Mouse (Mus musculus) forebrain, embryonic 13.5 days (tissue): ENCODE results near the gene Cldn3. TPM values are rescaled to one million over a fixed set of nuclear protein-coding genes. Genes with fewer than 3 reads are reported as not detected.
"Not testable (repeated sequence)": the region's sequence is repeated elsewhere in the genome, so short reads cannot be mapped to it uniquely, and the experiment has no call there.

Experiments
- ATAC-seq: fragments of 200-750 bp; cut with Nextera tagmentation; 2 replicates; pipeline ENCODE4 v1.8.0; 2017
- H3K27ac ChIP-seq: fragments of 300-500 bp; sonication (generic); 2 replicates; pipeline ENCODE4 v1.5.1; 2015; ENCODE audit warnings: inconsistent platforms, mild to moderate bottlenecking, moderate library complexity
- H3K27me3 ChIP-seq: fragments of 300-500 bp; sonication (generic); 2 replicates; pipeline ENCODE4 v1.6.1; 2015; ENCODE audit warnings: mild to moderate bottlenecking, inconsistent platforms
- H3K36me3 ChIP-seq: fragments of 300-500 bp; sonication (generic); 2 replicates; pipeline ENCODE4 v1.6.1; 2015; ENCODE audit warnings: mild to moderate bottlenecking, inconsistent platforms; ENCODE audit not compliant: poor library complexity, severe bottlenecking
- H3K4me1 ChIP-seq: fragments of 300-500 bp; sonication (generic); 2 replicates; pipeline ENCODE4 v1.6.1; 2015; ENCODE audit warnings: inconsistent platforms
- H3K4me2 ChIP-seq: fragments of 300-500 bp; sonication (generic); 2 replicates; pipeline ENCODE4 v1.6.1; 2015; ENCODE audit warnings: inconsistent platforms, mild to moderate bottlenecking, moderate library complexity
- H3K4me3 ChIP-seq: fragments of 300-500 bp; sonication (generic); 2 replicates; pipeline ENCODE4 v1.5.1; 2015; ENCODE audit warnings: mild to moderate bottlenecking, inconsistent platforms
- H3K9ac ChIP-seq: fragments of 300-500 bp; sonication (generic); 2 replicates; pipeline ENCODE4 v1.6.1; 2015; ENCODE audit warnings: mild to moderate bottlenecking, inconsistent platforms
- H3K9me3 ChIP-seq: fragments of 300-500 bp; sonication (generic); replicated peaks from 2 replicates; pipeline ENCODE4 v1.6.1; 2016; ENCODE audit warnings: inconsistent platforms
- WGBS: fragments of 180-500 bp; shearing (Covaris S2); methylation state at CpG from one replicate; pipeline ENCODE4 v1.1.7; 2015; 5-methylcytosine and 5-hydroxymethylcytosine counted together
- polyA plus RNA-seq: library from polyadenylated mRNA; unstranded; fragments of >200 nt; fragmentation: Nextera tagmentation; extraction: Ambion mirVana; gene quantifications from 2 replicates; pipeline ENCODE4 v1.2.1, GENCODE M21; 2015

The Cldn3 gene
- 2.9 and 3.1 TPM in 2 replicates for polyA plus RNA-seq

DNA sequence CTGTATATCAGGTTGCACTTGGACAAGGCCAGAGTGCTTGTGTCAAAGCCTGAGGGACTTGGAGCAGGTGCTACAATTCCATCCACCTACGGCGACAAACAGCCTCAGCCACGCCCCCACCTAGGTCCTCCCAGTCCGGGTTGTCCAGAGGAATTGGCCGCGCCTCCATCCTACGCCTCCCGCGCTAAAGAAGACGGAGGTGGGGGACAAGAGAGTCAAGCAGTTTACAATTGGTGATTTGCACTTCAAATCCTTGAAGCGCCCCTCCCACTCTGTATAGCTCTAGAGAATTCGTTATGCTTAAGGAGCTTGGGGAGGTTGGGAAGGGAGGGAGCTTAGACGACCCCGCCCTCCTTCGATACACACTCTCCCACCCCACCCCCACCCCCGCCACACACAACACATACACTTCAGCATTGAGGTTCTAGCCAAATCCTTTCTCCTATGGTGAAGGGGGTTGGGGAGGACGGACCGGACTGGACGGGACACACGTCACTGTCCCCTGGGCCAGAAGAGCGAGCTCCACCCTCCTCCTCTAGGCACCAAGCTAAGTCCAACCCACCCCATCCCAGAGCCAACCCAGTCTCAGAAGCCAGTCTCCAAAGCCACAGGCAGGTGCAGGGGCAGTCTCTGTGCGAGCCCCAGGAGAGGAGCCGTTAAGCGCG lies at the start of gene Cldn3:
Cldn3 (plus strand) TSS at position 582 of the 665 bp plus-strand sequence.
- no peak within 1 kb of the TSS for H3K27ac ChIP-seq
- WGBS, result under 1% methylated on average over 25 of the region's 25 CpGs
- no peaks in the 10 kb centered on the region for H3K36me3 ChIP-seq
- peak; percentile 30; the same call in 1 of the 2 replicates for ATAC-seq
- H3K9ac ChIP-seq, result peak within 1 kb of the TSS; percentile 48
- no peaks in the 10 kb centered on the region for H3K9me3 ChIP-seq
- peaks cover 59% of the 10 kb centered on the region for H3K27me3 ChIP-seq
- peaks cover 18% of the 10 kb centered on the region for H3K4me1 ChIP-seq
- peak within 1 kb of the TSS; percentile 32 for H3K4me3 ChIP-seq
- peak within 1 kb of the TSS; percentile 51 for H3K4me2 ChIP-seq

DNA sequence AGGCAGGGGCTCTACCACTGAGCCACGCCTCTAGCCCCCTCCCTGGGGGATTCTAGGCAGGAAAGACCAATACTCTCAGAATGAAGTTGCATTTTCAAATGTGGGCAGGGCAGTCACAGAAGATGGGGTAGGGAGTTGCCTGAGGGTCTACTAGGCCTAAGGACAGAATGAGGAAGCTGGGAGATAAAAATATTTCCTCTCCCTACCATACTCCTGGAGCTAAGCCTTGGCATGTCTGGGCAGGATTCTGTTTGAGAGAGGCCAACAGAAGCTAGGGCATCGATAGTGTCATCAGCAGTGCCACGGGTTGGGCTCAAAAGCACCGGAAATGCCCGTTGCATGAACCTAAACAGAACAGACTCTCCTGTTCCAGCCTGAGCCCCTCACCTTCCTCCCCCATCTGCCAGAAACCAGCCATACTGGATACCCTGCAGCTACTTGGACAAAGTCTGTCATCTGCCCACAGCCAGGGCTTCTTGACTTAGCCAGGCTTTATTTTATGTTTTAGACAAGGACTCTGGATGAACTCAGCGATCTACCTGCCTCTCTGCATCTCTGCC lies 49.3 kb upstream of the Cldn3 start:
- Histone ChIP-seq H3K4me2 (no peak overlapping the region), H3K9ac (no peak overlapping the region), H3K27me3 (no peaks in the 10 kb centered on the region), H3K36me3 (no peaks in the 10 kb centered on the region), H3K4me1 (peaks cover 7% of the 10 kb centered on the region), H3K4me3 (no peak overlapping the region), H3K9me3 (no peaks in the 10 kb centered on the region), H3K27ac (no peak overlapping the region)
- 91% methylated on average over 6 of the region's 6 CpGs for WGBS
- ATAC-seq, result no peak

DNA sequence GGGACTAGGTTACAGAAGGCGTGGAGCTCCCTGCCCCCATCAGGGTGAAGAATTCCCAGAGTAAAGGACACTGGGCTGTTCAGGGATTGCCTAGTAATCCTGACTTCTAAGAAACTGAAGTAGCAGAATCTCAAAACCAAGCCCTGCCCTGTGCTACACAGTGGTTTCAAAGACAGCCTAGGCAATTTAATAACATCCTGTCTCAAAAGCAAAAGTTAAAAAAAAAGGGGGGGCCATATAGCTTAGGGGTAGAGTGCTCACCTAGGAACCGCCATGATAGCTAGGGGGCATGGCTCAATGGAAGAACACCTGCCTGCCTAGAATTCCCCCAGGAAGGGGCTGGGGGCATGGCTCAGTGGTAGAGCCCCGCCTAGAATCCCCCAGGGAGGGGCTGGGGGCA lies 46.9 kb upstream of the Cldn3 start:
- Histone ChIP-seq H3K27me3 (0 out of 2 replicates have a peak, but pooled peaks cover 1% of the 10 kb centered on the region), H3K36me3 (no peaks in the 10 kb centered on the region), H3K4me3 (no peak overlapping the region), H3K9me3 (no peaks in the 10 kb centered on the region), H3K4me1 (no peaks in the 10 kb centered on the region), H3K9ac (no peak overlapping the region), H3K4me2 (no peak overlapping the region), H3K27ac (no peak overlapping the region)
- no peak for ATAC-seq
- 75% methylated on average over 3 of the region's 3 CpGs for WGBS

DNA sequence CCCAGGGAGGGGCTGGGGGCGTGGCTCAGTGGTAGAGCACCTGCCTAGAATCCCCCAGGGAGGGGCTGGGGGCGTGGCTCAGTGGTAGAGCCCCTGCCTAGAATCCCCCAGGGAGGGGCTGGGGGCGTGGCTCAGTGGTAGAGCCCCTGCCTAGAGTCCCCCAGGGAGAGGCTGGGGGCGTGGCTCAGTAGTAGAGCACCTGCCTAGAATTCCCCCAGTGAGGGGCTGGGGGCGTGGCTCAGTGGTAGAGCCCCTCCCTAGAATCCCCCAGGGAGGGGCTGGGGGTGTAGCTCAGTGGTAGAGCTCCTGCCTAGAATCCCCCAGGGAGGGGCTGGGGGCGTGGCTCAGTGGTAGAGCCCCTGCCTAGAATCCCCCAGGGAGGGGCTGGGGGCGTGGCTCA lies 46.5 kb upstream of the Cldn3 start:
- not testable (repeated sequence) for H3K4me3 ChIP-seq, H3K27ac ChIP-seq, H3K4me1 ChIP-seq, H3K36me3 ChIP-seq, H3K27me3 ChIP-seq, ATAC-seq, H3K9ac ChIP-seq, H3K4me2 ChIP-seq, H3K9me3 ChIP-seq
- 90% methylated on average over 3 of the region's 7 CpGs for WGBS

DNA sequence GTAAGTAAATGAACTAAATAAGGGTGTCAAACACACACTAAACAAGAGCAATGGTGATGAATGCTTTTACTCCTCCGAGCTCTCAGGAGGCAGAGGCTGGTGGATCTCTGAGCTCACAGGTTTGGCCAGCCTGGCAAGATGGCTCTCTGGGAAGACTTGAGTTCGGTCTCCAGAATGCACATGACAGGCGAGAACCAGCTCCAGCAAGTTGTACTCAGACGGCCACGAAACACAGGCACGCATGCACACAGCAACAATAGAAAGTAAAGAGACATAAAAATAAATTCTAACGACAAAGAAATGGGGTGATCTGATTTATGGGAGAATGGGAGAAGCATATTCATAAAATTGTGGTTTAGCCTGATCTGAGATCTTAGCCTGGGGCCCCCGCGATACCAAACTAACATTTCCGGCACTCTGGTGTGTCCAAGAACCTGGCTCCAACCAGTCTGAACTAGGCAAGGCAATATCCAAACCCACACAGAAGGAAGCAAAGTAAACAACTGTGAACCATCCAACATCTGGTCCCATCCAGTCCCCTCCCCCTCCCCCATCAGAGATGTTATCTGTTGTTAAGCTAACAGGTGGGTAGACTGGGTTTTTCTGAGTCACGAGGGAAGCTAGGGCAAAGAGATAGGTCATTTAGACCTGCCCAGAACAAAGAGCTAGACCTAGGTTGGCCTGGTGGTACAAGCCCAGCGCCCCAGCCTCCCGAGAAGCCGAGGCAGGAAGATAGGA lies 44.4 kb upstream of the Cldn3 start:
- H3K4me3 ChIP-seq, result no peak overlapping the region
- WGBS, result 88% methylated on average over 14 of the region's 14 CpGs
- no peak for ATAC-seq

DNA sequence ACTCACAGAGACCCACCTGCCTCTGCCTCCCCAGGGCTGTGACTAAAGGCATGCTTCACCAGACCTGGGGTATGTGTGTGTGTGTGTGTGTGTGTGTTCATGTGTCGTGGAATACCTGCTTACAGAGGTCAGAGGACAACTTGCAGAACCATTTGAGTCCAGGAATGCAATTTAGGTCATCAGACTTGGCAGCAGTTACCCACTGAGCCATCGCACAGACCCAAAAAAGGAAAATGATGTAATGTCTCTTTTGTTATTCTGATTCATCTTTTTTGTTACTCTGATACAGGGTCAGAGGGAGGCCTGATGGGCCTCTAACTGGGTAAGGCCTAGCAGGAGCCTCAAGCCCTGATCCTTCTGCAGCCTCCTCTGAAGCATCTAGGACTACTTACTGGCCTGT lies 43.3 kb upstream of the Cldn3 start:
- Histone ChIP-seq H3K36me3 (no peaks in the 10 kb centered on the region), H3K4me1 (no peaks in the 10 kb centered on the region), H3K4me2 (no peak overlapping the region), H3K9me3 (no peaks in the 10 kb centered on the region), H3K27ac (no peak overlapping the region), H3K4me3 (no peak overlapping the region), H3K9ac (no peak overlapping the region), H3K27me3 (peaks cover 35% of the 10 kb centered on the region)
- 73% methylated on average over 2 of the region's 2 CpGs for WGBS
- no peak for ATAC-seq

More for the DNA sequence above, 44.4 kb upstream of the Cldn3 start:
- Histone ChIP-seq H3K9me3 (no peaks in the 10 kb centered on the region), H3K27me3 (peaks cover 24% of the 10 kb centered on the region), H3K36me3 (no peaks in the 10 kb centered on the region), H3K9ac (no peak overlapping the region), H3K4me2 (no peak overlapping the region), H3K4me1 (no peaks in the 10 kb centered on the region), H3K27ac (no peak overlapping the region)

DNA sequence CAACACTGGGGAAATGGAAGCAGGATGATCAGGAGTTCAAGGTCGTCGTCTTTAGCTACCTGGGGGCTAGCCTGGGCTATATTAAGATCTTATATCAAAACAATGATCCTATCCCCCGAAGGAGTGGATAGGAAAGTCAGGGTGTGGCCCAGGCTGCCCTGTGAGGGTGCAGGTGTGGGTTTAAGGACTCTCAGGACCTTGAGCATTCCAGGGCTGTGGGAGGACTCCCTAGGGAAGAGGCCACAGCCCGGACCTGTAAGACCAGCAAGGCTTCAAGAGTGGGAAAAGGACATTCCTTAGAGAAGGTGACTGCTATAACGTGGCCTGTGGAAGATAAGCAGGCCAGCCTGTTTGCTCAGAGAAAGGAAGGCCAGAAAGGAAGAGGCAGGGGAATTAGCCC lies 41.8 kb upstream of the Cldn3 start:
- Histone ChIP-seq H3K27ac (no peak overlapping the region), H3K9ac (no peak overlapping the region), H3K27me3 (peaks cover 37% of the 10 kb centered on the region), H3K4me1 (no peaks in the 10 kb centered on the region), H3K9me3 (no peaks in the 10 kb centered on the region), H3K36me3 (no peaks in the 10 kb centered on the region), H3K4me2 (no peak overlapping the region), H3K4me3 (no peak overlapping the region)
- WGBS, result 74% methylated on average over 5 of the region's 5 CpGs
- no peak for ATAC-seq

DNA sequence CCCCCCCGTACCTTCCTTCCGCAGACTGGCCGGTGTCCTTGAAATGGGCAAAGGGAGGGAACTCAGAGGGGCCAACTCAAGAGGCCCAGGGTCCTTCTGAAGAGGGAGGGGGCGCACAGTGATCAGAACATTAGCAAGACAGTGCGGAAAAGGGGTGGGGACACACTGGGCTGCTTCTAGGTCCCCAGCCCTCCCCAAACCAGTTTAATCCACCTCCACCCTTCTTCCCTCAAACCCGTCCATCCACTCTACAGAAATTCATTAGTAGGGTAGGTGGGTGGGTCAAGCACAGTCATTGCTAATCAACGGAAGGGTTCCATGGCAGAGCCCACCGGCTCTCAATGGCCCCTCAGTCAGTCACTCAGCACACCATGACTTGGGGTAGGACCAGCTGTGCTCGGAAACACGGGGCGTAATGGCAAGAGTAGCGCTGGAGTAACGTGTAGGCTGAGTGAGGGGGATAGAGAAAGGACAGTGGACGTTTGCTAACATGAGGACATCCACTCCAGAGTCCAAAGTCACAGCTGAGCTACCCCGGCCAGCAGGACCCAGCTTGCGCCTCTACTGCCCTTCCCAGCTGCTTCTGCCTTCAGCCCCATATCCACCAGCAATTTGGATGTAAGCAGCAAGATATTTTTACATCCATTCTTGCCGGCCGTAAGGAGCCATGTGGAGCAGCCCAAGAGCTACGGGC lies 40.6 kb upstream of the Cldn3 start:
- 44% methylated on average over 18 of the region's 19 CpGs for WGBS
- Histone ChIP-seq H3K36me3 (no peaks in the 10 kb centered on the region), H3K4me1 (no peaks in the 10 kb centered on the region), H3K9ac (no peak overlapping the region), H3K4me2 (no peak overlapping the region), H3K27me3 (peaks cover 37% of the 10 kb centered on the region), H3K4me3 (no peak overlapping the region), H3K27ac (no peak overlapping the region), H3K9me3 (no peaks in the 10 kb centered on the region)
- no peak for ATAC-seq

DNA sequence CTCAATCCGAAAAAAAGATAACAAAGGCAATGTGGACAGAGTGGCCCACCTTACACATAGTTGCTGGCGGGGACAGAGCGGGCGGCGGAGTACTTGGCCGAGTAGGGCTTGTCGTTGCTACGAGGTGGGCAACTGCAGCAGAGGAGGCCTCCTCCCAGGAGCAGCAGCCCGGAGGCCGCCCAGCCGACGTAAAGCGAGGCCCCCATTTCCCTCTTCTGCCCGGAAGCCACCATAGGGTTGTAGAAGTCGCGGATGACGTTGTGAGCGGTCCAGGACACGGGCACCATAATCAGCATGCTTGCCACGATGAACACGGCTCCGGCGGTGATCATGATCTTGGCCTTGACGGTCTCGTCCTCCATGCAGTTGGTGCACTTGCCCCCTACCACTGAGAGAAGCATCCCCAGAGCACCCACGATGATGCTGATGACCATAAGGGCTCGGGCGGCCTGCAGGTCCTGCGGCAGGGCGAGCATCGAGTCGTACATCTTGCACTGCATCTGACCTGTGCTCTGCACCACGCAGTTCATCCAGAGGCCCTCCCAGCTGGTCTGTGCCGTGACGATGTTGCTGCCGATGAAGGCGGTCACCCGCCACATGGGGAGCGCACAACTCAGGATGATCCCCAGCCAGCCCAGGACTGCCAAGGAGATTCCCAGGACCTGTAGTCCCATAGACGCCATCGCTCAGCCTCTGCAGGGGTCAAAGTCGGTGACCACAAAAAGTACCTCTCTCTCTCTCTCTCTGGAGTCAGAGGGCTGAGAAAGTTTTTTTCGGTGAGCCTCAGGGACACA lies 39.8 kb upstream of the Cldn3 start:
- no peak overlapping the region for H3K4me3 ChIP-seq
- no peaks in the 10 kb centered on the region for H3K9me3 ChIP-seq
- H3K9ac ChIP-seq, result no peak overlapping the region
- 21% methylated on average over 43 of the region's 43 CpGs for WGBS
- no peaks in the 10 kb centered on the region for H3K36me3 ChIP-seq
- H3K4me1 ChIP-seq, result no peaks in the 10 kb centered on the region
- peaks cover 37% of the 10 kb centered on the region for H3K27me3 ChIP-seq
- no peak for ATAC-seq
- H3K27ac ChIP-seq, result no peak overlapping the region
- H3K4me2 ChIP-seq, result no peak overlapping the region

DNA sequence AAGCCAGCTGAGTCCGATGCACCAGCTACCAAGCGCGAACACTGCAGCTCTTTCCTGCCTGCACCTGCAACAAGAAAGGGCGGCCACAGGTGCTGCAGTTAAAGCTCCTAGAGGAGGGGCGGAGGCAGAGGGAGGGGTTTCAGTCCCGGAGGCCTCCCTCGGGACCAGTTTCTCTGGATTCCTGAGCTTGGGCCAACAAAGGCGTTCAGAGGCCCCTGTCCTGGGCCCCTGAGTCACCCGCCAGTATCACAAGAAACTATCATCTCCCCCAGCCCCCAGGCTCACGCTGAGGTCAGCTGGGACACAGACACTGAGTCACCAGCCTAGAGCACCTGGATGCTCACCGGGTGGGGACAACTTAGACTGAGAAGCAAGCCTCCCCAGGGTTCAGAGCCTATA lies 39.2 kb upstream of the Cldn3 start, which contains the start of gene Cldn4:
Cldn4 (minus strand) TSS at position 78 of the 399 bp plus-strand sequence.
- no peaks in the 10 kb centered on the region for H3K4me1 ChIP-seq
- no peaks in the 10 kb centered on the region for H3K36me3 ChIP-seq
- no peak within 1 kb of the TSS for H3K4me3 ChIP-seq
- H3K27ac ChIP-seq, result no peak within 1 kb of the TSS
- no peak for ATAC-seq
- H3K27me3 ChIP-seq, result peaks cover 37% of the 10 kb centered on the region
- 10% methylated on average over 11 of the region's 11 CpGs for WGBS
- H3K9ac ChIP-seq, result no peak within 1 kb of the TSS
- no peaks in the 10 kb centered on the region for H3K9me3 ChIP-seq
- no peak within 1 kb of the TSS for H3K4me2 ChIP-seq

DNA sequence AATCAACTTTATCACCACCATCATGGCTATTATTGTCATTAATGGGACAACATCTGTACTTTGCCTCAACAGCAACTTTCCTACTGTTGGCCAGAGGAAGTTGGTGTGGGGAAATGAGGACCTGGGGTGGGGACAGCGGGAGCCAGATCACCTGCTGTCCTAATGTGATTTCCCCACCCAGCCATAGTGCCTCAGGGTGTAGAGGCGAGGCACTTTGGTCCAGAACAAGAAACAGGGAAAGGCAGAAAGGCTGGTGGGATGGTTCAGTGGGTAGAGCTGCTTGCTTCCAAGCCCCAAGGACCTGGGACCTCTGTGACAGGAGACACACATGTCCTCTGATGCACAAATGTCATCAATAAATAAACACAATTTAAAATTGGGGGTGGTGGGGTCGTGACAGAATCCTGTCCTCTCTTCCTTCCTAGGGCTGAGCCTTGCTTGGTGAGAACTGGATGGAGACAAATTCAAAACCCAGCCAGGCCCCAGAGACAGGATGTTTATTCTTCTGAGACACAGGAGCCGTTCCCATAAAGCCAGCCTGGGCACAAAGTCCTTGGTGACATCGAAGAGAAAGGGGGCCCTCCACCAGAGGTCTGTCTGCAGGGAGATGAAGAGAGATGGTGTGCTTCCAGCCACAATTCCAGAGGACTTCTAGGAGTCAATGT lies 38.5 kb upstream of the Cldn3 start:
- 72% methylated on average over 5 of the region's 5 CpGs for WGBS
- no peaks in the 10 kb centered on the region for H3K4me1 ChIP-seq
- no peak for ATAC-seq
- H3K4me2 ChIP-seq, result no peak overlapping the region
- H3K27ac ChIP-seq, result no peak overlapping the region
- H3K36me3 ChIP-seq, result no peaks in the 10 kb centered on the region
- no peak overlapping the region for H3K4me3 ChIP-seq
- H3K27me3 ChIP-seq, result peaks cover 37% of the 10 kb centered on the region
- H3K9ac ChIP-seq, result no peak overlapping the region
- no peaks in the 10 kb centered on the region for H3K9me3 ChIP-seq
